Mouse (Mus musculus): ENCODE measurements at regions not wholly inside any gene's neighbourhood (a gene's known extent, or its start where the extent isn't known, plus 50 kb on each side); places are given as distances from the start of the nearest gene placed in this dataset.

- TF ChIP-seq CTCF (conservative IDR thresholded peaks at IDR 0.05; ENCODE audit: insufficient read depth, insufficient read length, low read depth, low read length) (no peak), POLR2A (IDR thresholded peaks at IDR 0.05; ENCODE audit: low read depth, low read length) (no peak)
These were observed 257.1 kb downstream of the Pou4f1 start for GRCm38 (mm10) chr14:104210719-104211118.

Measured in kidney, adult 2 months (tissue).